Mouse (Mus musculus) layer of hippocampus, adult 11-12 months (tissue): ENCODE data around the gene Farsa.
"Not testable (repeated sequence)": the region's sequence is repeated elsewhere in the genome, so short reads cannot be mapped to it uniquely, and the experiment has no call there.

ENCODE experiments used
- DNase-seq: peaks from one replicate; pipeline ENCODE4 v3.0.0; 2022; ENCODE audit warnings: low spot score

The Farsa gene

GRCm38 (mm10) chr8:84874339-84874738 lies 17.6 kb downstream of the Farsa start:
- no peak for DNase-seq

- DNase-seq, result no peak
Measured at GRCm38 (mm10) chr8:84877297-84878035, 20.7 kb downstream of the Farsa start.

- no peak for DNase-seq
Measured at GRCm38 (mm10) chr8:84878915-84879314, 22.1 kb downstream of the Farsa start.

GRCm38 (mm10) chr8:84884728-84885127 lies 27.9 kb downstream of the Farsa start:
- no peak for DNase-seq

GRCm38 (mm10) chr8:84888280-84888679 lies 31.5 kb downstream of the Farsa start:
- DNase-seq, result no peak

- DNase-seq, result no peak
Measured at GRCm38 (mm10) chr8:84889141-84889540, 32.4 kb downstream of the Farsa start.

- DNase-seq, result no peak
Measured at GRCm38 (mm10) chr8:84892993-84893708, 36.4 kb downstream of the Farsa start.

- DNase-seq, result peak; percentile 94
Measured at GRCm38 (mm10) chr8:84893709-84894134, 36.9 kb downstream of the Farsa start, which contains the start of gene Gcdh. Gcdh (minus strand) TSS chr8:84893921.

- no peak for DNase-seq
Measured at GRCm38 (mm10) chr8:84895963-84896362, 39.2 kb downstream of the Farsa start.

GRCm38 (mm10) chr8:84901071-84901470 lies 44.3 kb downstream of the Farsa start:
- no peak for DNase-seq

GRCm38 (mm10) chr8:84901752-84902151 lies 45.0 kb downstream of the Farsa start, which contains the start of gene Klf1:
Klf1 (plus strand) TSS chr8:84901928.
- no peak for DNase-seq

GRCm38 (mm10) chr8:84902367-84902919 lies 45.7 kb downstream of the Farsa start:
- no peak for DNase-seq

- peak; percentile 96 for DNase-seq
Measured at GRCm38 (mm10) chr8:84902920-84903661, 46.3 kb downstream of the Farsa start.

- DNase-seq, result no peak
Measured at GRCm38 (mm10) chr8:84904351-84904750, 47.6 kb downstream of the Farsa start.

GRCm38 (mm10) chr8:84907037-84907436 lies 50.2 kb downstream of the Farsa start:
- no peak for DNase-seq

- DNase-seq, result no peak
Measured at GRCm38 (mm10) chr8:84907493-84907892, 50.7 kb downstream of the Farsa start.

GRCm38 (mm10) chr8:84907979-84908378 lies 51.2 kb downstream of the Farsa start:
- not testable (repeated sequence) for DNase-seq

- DNase-seq, result peak; percentile 89
Measured at GRCm38 (mm10) chr8:84908421-84909161, 51.8 kb downstream of the Farsa start, which contains the start of gene Dnase2a. Dnase2a (plus strand) TSS chr8:84908560.

GRCm38 (mm10) chr8:84909162-84909767 lies 52.5 kb downstream of the Farsa start:
- no peak for DNase-seq

- DNase-seq, result no peak
Measured at GRCm38 (mm10) chr8:84909949-84910348, 53.2 kb downstream of the Farsa start.

GRCm38 (mm10) chr8:84910551-84910950 lies 53.8 kb downstream of the Farsa start:
- DNase-seq, result no peak
